Mouse (Mus musculus): ENCODE data around the gene Sec61g. TPM values are rescaled to one million over a fixed set of nuclear protein-coding genes. Genes with fewer than 3 reads are reported as not detected.

Gene Sec61g
- polyA plus RNA-seq, 1 experiment from 2014 or later = 31.2 TPM

DNA sequence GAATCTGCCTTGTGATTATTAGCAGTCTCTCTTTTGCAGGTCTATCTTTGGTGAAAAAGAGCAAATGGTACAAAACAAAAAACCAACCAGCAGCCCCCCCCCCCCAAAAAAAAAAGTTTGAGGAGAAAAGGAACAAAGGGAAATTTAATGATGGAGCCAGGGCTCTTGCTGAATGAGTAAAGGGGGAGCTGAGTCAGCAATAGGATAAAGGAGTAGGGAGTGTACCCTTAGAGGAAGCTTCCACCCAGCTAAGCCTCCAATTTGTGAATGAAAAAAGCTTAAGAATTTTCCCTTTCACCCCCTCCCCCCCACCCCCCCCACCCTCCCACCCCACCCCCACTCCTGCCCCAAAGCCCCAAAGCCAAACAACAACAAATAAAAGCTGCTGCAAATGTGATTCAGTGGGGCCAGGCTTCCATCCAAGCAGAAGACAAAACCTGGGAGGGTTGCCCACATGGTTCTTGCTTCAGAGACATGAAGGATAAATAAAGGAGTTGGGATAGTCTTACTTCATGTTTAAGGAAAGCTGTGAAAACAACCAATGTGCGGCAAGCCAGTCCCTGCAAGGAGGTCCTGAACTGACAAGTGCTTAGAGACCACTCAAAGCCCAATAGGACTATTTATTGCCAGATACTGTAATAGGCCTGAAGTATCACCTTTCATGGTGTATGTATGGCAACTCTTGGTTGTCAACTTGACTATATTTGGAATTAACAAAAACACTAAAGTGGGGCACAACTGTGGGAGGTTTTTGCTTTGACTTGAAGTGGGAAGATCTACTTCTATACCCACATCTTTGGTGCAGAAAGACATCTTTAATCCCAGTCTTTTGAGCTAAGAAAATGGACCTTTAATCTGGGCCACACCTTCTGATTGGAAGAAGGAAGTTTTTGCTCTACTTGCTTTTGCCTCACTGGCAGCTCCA is 9.3 kb downstream of the Sec61g start:
- Histone ChIP-seq H3K4me3 (ENCODE audit: low read depth, low read length) (no peak overlapping the region), H3K4me1 (ENCODE audit: control insufficient read depth, insufficient read depth, low read length) (no peaks in the 10 kb centered on the region), H3K27ac (ENCODE audit: low read depth, low read length) (no peak overlapping the region), H3K27me3 (ENCODE audit: control insufficient read depth, insufficient read depth, low read length) (no peaks in the 10 kb centered on the region), H3K36me3 (ENCODE audit: control insufficient read depth, insufficient read depth, low read length) (peaks cover 18% of the 10 kb centered on the region), H3K9me3 (ENCODE audit: control insufficient read depth, low read length) (no peaks in the 10 kb centered on the region), H3K4me2 (ENCODE audit: low read depth, low read length) (no peak overlapping the region), H3K9ac (replicated peaks; ENCODE audit: low read depth, low read length) (no peak overlapping the region)
- WGBS = 58% methylated on average over 1 of the region's 1 CpGs
- ATAC-seq (ENCODE audit: low read depth) = no peak

Other genes starting within 250 kb of the Sec61g start
- 3.7 and 4.6 TPM in 2 replicates for gene Egfr, start 243.7 kb upstream of the Sec61g start, polyA plus RNA-seq (2014; fragmentation: Nextera tagmentation; extraction: Ambion mirVana)

Measured in neural tube, embryonic 14.5 days (tissue).